Mouse (Mus musculus) erythroblast, embryonic 14.5 days (primary cell): ENCODE results near the gene Olfr57. TPM values are rescaled to one million over a fixed set of nuclear protein-coding genes. Genes with fewer than 3 reads are reported as not detected.
"Not testable (repeated sequence)": the region's sequence is repeated elsewhere in the genome, so short reads cannot be mapped to it uniquely, and the experiment has no call there.

ENCODE experiments used
- H3K27me3 ChIP-seq: 2 replicates; pipeline ENCODE4 v1.6.1; 2012; ENCODE audit warnings: inconsistent platforms; ENCODE audit not compliant: control insufficient read depth
- H3K36me3 ChIP-seq: 2 replicates; pipeline ENCODE4 v1.6.1; 2012; ENCODE audit warnings: mild to moderate bottlenecking, inconsistent platforms; ENCODE audit not compliant: control insufficient read depth
- H3K4me1 ChIP-seq: 2 replicates; pipeline ENCODE4 v1.6.1; 2012; ENCODE audit warnings: inconsistent platforms; ENCODE audit not compliant: control insufficient read depth
- H3K4me3 ChIP-seq: replicated peaks from 2 replicates; pipeline ENCODE3; 2012; ENCODE audit warnings: moderate library complexity, mild to moderate bottlenecking, inconsistent platforms
- H3K9me3 ChIP-seq: 2 replicates; pipeline ENCODE4 v1.6.1; 2012; ENCODE audit warnings: low read length, inconsistent platforms, mixed read lengths; ENCODE audit not compliant: control insufficient read depth
- GATA1 ChIP-seq: IDR thresholded peaks from 2 replicates; pipeline ENCODE4 v1.6.1; 2012; ENCODE audit warnings: low read length, inconsistent platforms, mixed read lengths
- TAL1 ChIP-seq: IDR thresholded peaks from 3 replicates; pipeline ENCODE4 v1.6.1; 2012; ENCODE audit warnings: low read length, inconsistent platforms, mixed read lengths
- polyA plus RNA-seq: library from polyadenylated mRNA; stranded (reverse); fragments of >175 nt; gene quantifications from 2 replicates; pipeline ENCODE4 v1.2.3, GENCODE M21; 2012

The Olfr57 gene
- polyA plus RNA-seq = not detected in 2 replicates

DNA sequence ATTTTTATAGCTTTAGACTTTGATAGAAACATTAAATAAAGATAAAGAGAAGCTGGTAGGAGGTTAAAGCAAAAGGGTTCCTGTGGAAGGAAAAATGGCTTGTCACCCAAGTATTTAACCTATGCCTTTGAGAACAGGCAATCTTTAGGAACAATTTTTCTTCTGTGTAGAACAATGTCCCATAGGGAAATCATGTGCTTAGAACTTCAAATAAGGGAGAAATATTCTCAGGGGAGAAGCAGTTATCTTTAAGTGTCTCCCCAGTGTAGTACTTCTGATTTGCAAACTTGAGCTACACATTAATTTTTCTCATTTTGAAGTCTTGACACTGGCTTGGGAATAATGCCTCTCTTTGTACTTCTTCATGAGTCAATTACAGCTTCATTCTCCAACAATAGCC, at the start of gene Olfr57:
Olfr57 (plus strand) TSS at position 301 of the 400 bp plus-strand sequence.
- TF ChIP-seq GATA1 (no peak), TAL1 (no peak)
- Histone ChIP-seq H3K4me3 (no peak within 1 kb of the TSS), H3K27me3 (no peaks in the 10 kb centered on the region), H3K9me3 (peaks cover 7% of the 10 kb centered on the region), H3K36me3 (no peaks in the 10 kb centered on the region), H3K4me1 (no peaks in the 10 kb centered on the region)

- H3K36me3 ChIP-seq = no peaks in the 10 kb centered on the region
- H3K9me3 ChIP-seq = no peaks in the 10 kb centered on the region
- no peak for TF ChIP-seq GATA1
- no peak for TF ChIP-seq TAL1
- H3K4me3 ChIP-seq = no peak within 1 kb of the TSS
- H3K4me1 ChIP-seq = no peaks in the 10 kb centered on the region
- H3K27me3 ChIP-seq = no peaks in the 10 kb centered on the region
These were observed 47.8 kb upstream of the Olfr57 start, which contains the start of gene Olfr1352 for GRCm38 (mm10) chr10:78980750-78981149. Gene Olfr1352 (plus strand): TSS chr10:78981050.

- no peaks in the 10 kb centered on the region for H3K36me3 ChIP-seq
- no peaks in the 10 kb centered on the region for H3K4me1 ChIP-seq
- H3K9me3 ChIP-seq = no peaks in the 10 kb centered on the region
- no peak within 1 kb of the TSS for H3K4me3 ChIP-seq
- H3K27me3 ChIP-seq = no peaks in the 10 kb centered on the region
- TF ChIP-seq GATA1 = no peak
- TF ChIP-seq TAL1 = no peak
These were observed 16.4 kb upstream of the Olfr57 start, which contains the start of gene Olfr1351 for GRCm38 (mm10) chr10:79012172-79012571. Gene Olfr1351 (plus strand): TSS chr10:79012472.

GRCm38 (mm10) chr10:79042457-79042856, 13.9 kb downstream of the Olfr57 start:
- not testable (repeated sequence) for H3K36me3 ChIP-seq, H3K4me3 ChIP-seq, H3K27me3 ChIP-seq, H3K4me1 ChIP-seq, H3K9me3 ChIP-seq

- not testable (repeated sequence) for H3K4me1 ChIP-seq, H3K27me3 ChIP-seq, H3K36me3 ChIP-seq, H3K4me3 ChIP-seq
- H3K9me3 ChIP-seq = peaks cover 19% of the 10 kb centered on the region
These were observed 28.8 kb downstream of the Olfr57 start for GRCm38 (mm10) chr10:79057370-79057769.

Other genes starting within 250 kb of the Olfr57 start
- not detected in 2 replicates for gene Slc1a6, start 248.2 kb upstream of the Olfr57 start, polyA plus RNA-seq
- 0.04 TPM in 1 of 2 replicates, not detected in the other for gene Olfr1356, start 176.6 kb upstream of the Olfr57 start, polyA plus RNA-seq
- gene Olfr1355, start 153.2 kb upstream of the Olfr57 start, polyA plus RNA-seq = not detected in 2 replicates
- gene Olfr1354, start 115.6 kb upstream of the Olfr57 start, polyA plus RNA-seq = not detected in 2 replicates
- not detected in 2 replicates for gene Olfr8, start 78.1 kb upstream of the Olfr57 start, polyA plus RNA-seq
- not detected in 2 replicates for gene Olfr1353, start 65.4 kb upstream of the Olfr57 start, polyA plus RNA-seq
- gene Olfr1352, start 47.7 kb upstream of the Olfr57 start, polyA plus RNA-seq = not detected in 2 replicates
- not detected in 2 replicates for gene Olfr1351, start 16.3 kb upstream of the Olfr57 start, polyA plus RNA-seq
- gene 2610008E11Rik, start 68.9 kb downstream of the Olfr57 start, polyA plus RNA-seq = 0.01 and 0.03 TPM in 2 replicates
- gene Vmn2r80, start 120.0 kb downstream of the Olfr57 start, polyA plus RNA-seq = not detected in 2 replicates
- not detected in 2 replicates for gene Vmn2r81, start 219.0 kb downstream of the Olfr57 start, polyA plus RNA-seq